Mouse (Mus musculus) midbrain, embryonic 14.5 days (tissue): Measurements from ENCODE around the gene Fam83e. TPM values are rescaled to one million over a fixed set of nuclear protein-coding genes. Genes with fewer than 3 reads are reported as not detected.
A peak's percentile ranks its signal among the peaks of the same experiment; 100 is the strongest.

Experiments
- ATAC-seq: fragments of 200-750 bp; cut with Nextera tagmentation; 2 replicates; pipeline ENCODE4 v1.8.0; 2017; ENCODE audit warnings: moderate number of reproducible peaks, moderate library complexity; ENCODE audit not compliant: low FRiP score, low TSS enrichment
- DNase-seq: peaks from one replicate; pipeline ENCODE4 v3.0.0-alpha.2; 2015
- H3K27ac ChIP-seq: fragments of 300-500 bp; sonication (generic); replicated peaks from 2 replicates; pipeline ENCODE4 v1.5.1; 2014; ENCODE audit warnings: mild to moderate bottlenecking, low read depth, low read length, moderate library complexity
- H3K27me3 ChIP-seq: fragments of 300-500 bp; sonication (generic); 2 replicates; pipeline ENCODE4 v1.6.1; 2014; ENCODE audit warnings: low read length, control low read depth, mixed read lengths; ENCODE audit not compliant: control insufficient read depth, insufficient read depth
- H3K36me3 ChIP-seq: fragments of 300-500 bp; sonication (generic); 2 replicates; pipeline ENCODE4 v1.6.1; 2014; ENCODE audit warnings: low read length, control low read depth; ENCODE audit not compliant: control insufficient read depth, insufficient read depth
- H3K4me1 ChIP-seq: fragments of 300-500 bp; sonication (generic); 2 replicates; pipeline ENCODE4 v1.6.1; 2014; ENCODE audit warnings: mild to moderate bottlenecking, antibody characterized with exemption, low read length, control low read depth; ENCODE audit not compliant: control insufficient read depth, insufficient read depth
- H3K4me2 ChIP-seq: fragments of 300-500 bp; sonication (generic); 2 replicates; pipeline ENCODE4 v1.6.1; 2014; ENCODE audit warnings: mild to moderate bottlenecking, low read length, moderate library complexity
- H3K4me3 ChIP-seq: fragments of 300-500 bp; sonication (generic); replicated peaks from 2 replicates; pipeline ENCODE4 v1.5.1; 2014; ENCODE audit warnings: low read depth, low read length
- H3K9ac ChIP-seq: fragments of 300-500 bp; sonication (generic); replicated peaks from 2 replicates; pipeline ENCODE4 v1.6.1; 2014; ENCODE audit warnings: mild to moderate bottlenecking, low read length, moderate library complexity
- H3K9me3 ChIP-seq: fragments of 300-500 bp; sonication (generic); 2 replicates; pipeline ENCODE4 v1.6.1; 2016; ENCODE audit warnings: low read length, control low read depth, mixed read lengths; ENCODE audit not compliant: control insufficient read depth
- WGBS: fragments of 180-500 bp; shearing (Covaris S2); extraction: QIAGEN DNeasy Blood & Tissue Kit; methylation state at CpG from one replicate; pipeline ENCODE4 v1.1.7; 2014; 5-methylcytosine and 5-hydroxymethylcytosine counted together
- polyA plus RNA-seq: library from polyadenylated mRNA; unstranded; fragments of >200 nt; fragmentation: Nextera tagmentation; extraction: Ambion mirVana; gene quantifications from 2 replicates; pipeline ENCODE4 v1.2.1, GENCODE M21; 2014

Fam83e gene
- polyA plus RNA-seq, 1 experiment from 2014 or later, result 0.46 TPM

GRCm38 (mm10) chr7:45685811-45686210, 35.2 kb upstream of the Fam83e start:
- Histone ChIP-seq H3K4me2 (no peak overlapping the region), H3K27ac (no peak overlapping the region), H3K9me3 (no peaks in the 10 kb centered on the region), H3K4me1 (no peaks in the 10 kb centered on the region), H3K27me3 (no peaks in the 10 kb centered on the region), H3K36me3 (no peaks in the 10 kb centered on the region), H3K9ac (no peak overlapping the region), H3K4me3 (no peak overlapping the region)
- DNase-seq (no peak), ATAC-seq (no peak)
- WGBS, result 73% methylated on average over 10 of the region's 10 CpGs

GRCm38 (mm10) chr7:45686841-45687240, 34.2 kb upstream of the Fam83e start:
- H3K4me3 ChIP-seq, result no peak overlapping the region
- no peak overlapping the region for H3K9ac ChIP-seq
- no peaks in the 10 kb centered on the region for H3K4me1 ChIP-seq
- no peak overlapping the region for H3K27ac ChIP-seq
- no peak overlapping the region for H3K4me2 ChIP-seq
- no peaks in the 10 kb centered on the region for H3K27me3 ChIP-seq
- 78% methylated on average over 3 of the region's 3 CpGs for WGBS
- DNase-seq, result no peak
- no peak for ATAC-seq
- H3K9me3 ChIP-seq, result no peaks in the 10 kb centered on the region
- no peaks in the 10 kb centered on the region for H3K36me3 ChIP-seq

GRCm38 (mm10) chr7:45689099-45689498, 31.9 kb upstream of the Fam83e start:
- Histone ChIP-seq H3K4me1 (no peaks in the 10 kb centered on the region), H3K4me2 (no peak overlapping the region), H3K4me3 (no peak overlapping the region), H3K9me3 (no peaks in the 10 kb centered on the region), H3K36me3 (no peaks in the 10 kb centered on the region), H3K27ac (no peak overlapping the region), H3K27me3 (no peaks in the 10 kb centered on the region), H3K9ac (no peak overlapping the region)
- DNase-seq, result no peak
- ATAC-seq, result no peak
- WGBS, result 70% methylated on average over 6 of the region's 6 CpGs

GRCm38 (mm10) chr7:45689800-45690199, 31.2 kb upstream of the Fam83e start:
- no peak overlapping the region for H3K4me2 ChIP-seq
- no peak overlapping the region for H3K27ac ChIP-seq
- ATAC-seq (no peak), DNase-seq (no peak)
- 81% methylated on average over 11 of the region's 11 CpGs for WGBS
- no peaks in the 10 kb centered on the region for H3K27me3 ChIP-seq
- H3K36me3 ChIP-seq, result no peaks in the 10 kb centered on the region
- H3K9me3 ChIP-seq, result no peaks in the 10 kb centered on the region
- no peaks in the 10 kb centered on the region for H3K4me1 ChIP-seq
- no peak overlapping the region for H3K9ac ChIP-seq
- H3K4me3 ChIP-seq, result no peak overlapping the region

GRCm38 (mm10) chr7:45692364-45692763, 28.6 kb upstream of the Fam83e start:
- H3K27ac ChIP-seq, result no peak overlapping the region
- no peak overlapping the region for H3K4me3 ChIP-seq
- no peaks in the 10 kb centered on the region for H3K36me3 ChIP-seq
- WGBS, result 82% methylated on average over 2 of the region's 2 CpGs
- no peak overlapping the region for H3K9ac ChIP-seq
- no peaks in the 10 kb centered on the region for H3K9me3 ChIP-seq
- no peak overlapping the region for H3K4me2 ChIP-seq
- no peak for DNase-seq
- H3K27me3 ChIP-seq, result no peaks in the 10 kb centered on the region
- H3K4me1 ChIP-seq, result no peaks in the 10 kb centered on the region
- ATAC-seq, result no peak

- ATAC-seq (no peak), DNase-seq (no peak)
- 91% methylated on average over 50 of the region's 50 CpGs for WGBS
- Histone ChIP-seq H3K9ac (no peak within 1 kb of the TSS), H3K4me3 (no peak within 1 kb of the TSS), H3K9me3 (no peaks in the 10 kb centered on the region), H3K36me3 (no peaks in the 10 kb centered on the region), H3K4me1 (no peaks in the 10 kb centered on the region), H3K27me3 (peaks cover 5% of the 10 kb centered on the region; the same call in 1 of the 2 replicates), H3K4me2 (no peak within 1 kb of the TSS), H3K27ac (no peak within 1 kb of the TSS)
These were observed 27.0 kb upstream of the Fam83e start, which contains the start of gene Sec1 for GRCm38 (mm10) chr7:45693921-45694591. Gene Sec1, minus strand, starts transcription at chr7:45694402.

- DNase-seq, result no peak
- WGBS, result 8% methylated on average over 6 of the region's 6 CpGs
- ATAC-seq, result no peak
- H3K4me3 ChIP-seq, result no peak overlapping the region
- peaks cover 5% of the 10 kb centered on the region for H3K27me3 ChIP-seq
- H3K27ac ChIP-seq, result no peak overlapping the region
- H3K4me1 ChIP-seq, result 0 out of 2 replicates have a peak, but pooled peaks cover 2% of the 10 kb centered on the region
- no peak overlapping the region for H3K9ac ChIP-seq
- no peaks in the 10 kb centered on the region for H3K9me3 ChIP-seq
- no peaks in the 10 kb centered on the region for H3K36me3 ChIP-seq
- H3K4me2 ChIP-seq, result no peak overlapping the region
These were observed 25.9 kb upstream of the Fam83e start for GRCm38 (mm10) chr7:45695098-45695497.

- H3K4me3 ChIP-seq, result no peak overlapping the region
- H3K27me3 ChIP-seq, result peaks cover 5% of the 10 kb centered on the region
- ATAC-seq, result no peak
- WGBS, result 89% methylated on average over 6 of the region's 7 CpGs
- peaks cover 17% of the 10 kb centered on the region for H3K4me1 ChIP-seq
- no peaks in the 10 kb centered on the region for H3K36me3 ChIP-seq
- no peak overlapping the region for H3K9ac ChIP-seq
- DNase-seq, result no peak
- no peaks in the 10 kb centered on the region for H3K9me3 ChIP-seq
- no peak overlapping the region for H3K4me2 ChIP-seq
- no peak overlapping the region for H3K27ac ChIP-seq
These were observed 23.1 kb upstream of the Fam83e start for GRCm38 (mm10) chr7:45697894-45698293.

GRCm38 (mm10) chr7:45699523-45700141, 21.4 kb upstream of the Fam83e start, which contains the start of gene Car11:
Gene Car11, plus strand, starts transcription at chr7:45699843.
- DNase-seq (peak; percentile 69), ATAC-seq (no peak)
- Histone ChIP-seq H3K4me1 (peaks cover 31% of the 10 kb centered on the region), H3K4me3 (peak within 1 kb of the TSS; percentile 49), H3K27me3 (peaks cover 5% of the 10 kb centered on the region), H3K9me3 (no peaks in the 10 kb centered on the region), H3K9ac (peak within 1 kb of the TSS; percentile 80), H3K4me2 (peak within 1 kb of the TSS; percentile 94), H3K36me3 (no peaks in the 10 kb centered on the region), H3K27ac (peak within 1 kb of the TSS; percentile 86)
- WGBS, result 2% methylated on average over 36 of the region's 36 CpGs
